Mouse (Mus musculus): Measurements from ENCODE around the gene Vmn2r89. TPM values are rescaled to one million over a fixed set of nuclear protein-coding genes. Genes with fewer than 3 reads are reported as not detected.

The Vmn2r89 gene
- polyA plus RNA-seq, 1 experiment from 2014 or later, result not detected

DNA sequence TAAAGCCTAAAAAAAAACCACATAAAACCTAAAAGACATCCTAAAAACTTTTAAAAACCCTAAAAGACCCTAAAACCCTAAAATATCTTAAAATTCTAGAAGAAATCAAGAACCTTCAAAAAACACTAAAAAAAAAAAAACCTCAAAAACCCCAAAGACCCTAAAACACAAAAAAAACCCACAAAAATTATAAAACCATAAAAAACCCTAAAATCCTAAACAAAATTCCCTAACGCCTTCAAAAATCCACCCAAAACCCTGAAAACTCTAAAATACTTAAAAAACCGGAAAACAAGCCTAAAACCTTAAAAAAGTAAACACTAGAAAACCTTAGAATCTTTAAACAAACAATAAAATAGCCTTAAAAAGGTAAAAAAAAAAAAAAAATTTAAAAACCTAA, 46.3 kb downstream of the Vmn2r89 start:
- Histone ChIP-seq H3K79me2 (ENCODE audit: inconsistent target) (no peaks in the 10 kb centered on the region), H3K4me3 (ENCODE audit: inconsistent target) (no peak overlapping the region), H3K27ac (no peak overlapping the region), H3K36me3 (ENCODE audit: inconsistent target) (no peaks in the 10 kb centered on the region)
- WGBS (ENCODE audit: missing documents), result 67% methylated on average over 2 of the region's 2 CpGs

DNA sequence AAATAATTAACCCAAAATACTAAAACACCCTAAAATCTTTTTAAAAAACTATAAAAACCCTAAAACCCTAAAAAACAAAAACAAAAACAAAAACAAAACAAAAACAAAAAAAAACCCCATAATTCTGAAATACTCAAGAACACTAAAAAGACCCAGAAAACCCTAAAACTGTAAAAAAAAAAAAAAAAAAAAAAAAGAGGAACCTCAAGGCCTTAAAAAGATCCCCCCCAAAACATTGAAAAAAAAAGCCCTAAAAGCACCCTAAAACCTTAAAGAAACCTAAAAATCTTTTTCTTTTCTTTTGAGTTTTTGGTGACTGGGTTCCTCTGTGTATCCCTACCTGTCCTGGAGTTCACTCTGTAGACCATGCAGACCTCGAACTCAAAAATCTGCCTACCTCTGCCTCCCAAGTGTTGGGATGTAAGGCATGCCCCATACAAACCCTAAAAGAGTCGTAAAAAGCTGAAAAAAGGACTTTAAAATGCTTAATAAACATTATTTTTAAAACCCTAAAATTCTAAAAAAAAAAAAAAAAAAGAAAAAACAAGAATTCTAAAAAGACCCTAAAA, 48.1 kb downstream of the Vmn2r89 start:
- no peaks in the 10 kb centered on the region for H3K36me3 ChIP-seq (ENCODE audit: inconsistent target)
- no peak overlapping the region for H3K4me3 ChIP-seq (ENCODE audit: inconsistent target)
- H3K79me2 ChIP-seq (ENCODE audit: inconsistent target), result no peaks in the 10 kb centered on the region
- no peak overlapping the region for H3K27ac ChIP-seq
- 71% methylated on average over 2 of the region's 2 CpGs for WGBS (ENCODE audit: missing documents)

DNA sequence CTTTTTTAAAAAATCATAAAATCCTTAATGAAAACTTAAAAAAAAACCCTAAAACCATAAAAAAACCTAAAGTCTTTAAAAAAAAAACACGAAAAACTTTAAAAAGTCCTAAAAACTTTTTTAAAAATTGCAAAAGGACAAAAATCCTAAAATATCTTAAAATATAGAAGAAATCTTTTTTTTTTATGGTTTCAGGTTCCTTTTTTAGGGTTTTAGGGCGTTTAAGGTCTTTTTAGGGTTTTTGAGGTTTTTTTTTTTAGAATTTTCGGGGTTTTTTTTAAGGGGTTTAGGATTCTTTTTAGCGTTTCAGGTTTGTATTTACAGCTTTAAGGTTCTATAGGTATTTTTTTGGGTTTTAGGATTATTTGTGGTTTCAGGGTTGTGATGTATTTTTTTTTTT, 48.8 kb downstream of the Vmn2r89 start:
- WGBS (ENCODE audit: missing documents), result 27% methylated on average over 4 of the region's 4 CpGs
- H3K4me3 ChIP-seq (ENCODE audit: inconsistent target), result no peak overlapping the region
- no peaks in the 10 kb centered on the region for H3K36me3 ChIP-seq (ENCODE audit: inconsistent target)
- H3K27ac ChIP-seq, result no peak overlapping the region
- H3K79me2 ChIP-seq (ENCODE audit: inconsistent target), result no peaks in the 10 kb centered on the region

DNA sequence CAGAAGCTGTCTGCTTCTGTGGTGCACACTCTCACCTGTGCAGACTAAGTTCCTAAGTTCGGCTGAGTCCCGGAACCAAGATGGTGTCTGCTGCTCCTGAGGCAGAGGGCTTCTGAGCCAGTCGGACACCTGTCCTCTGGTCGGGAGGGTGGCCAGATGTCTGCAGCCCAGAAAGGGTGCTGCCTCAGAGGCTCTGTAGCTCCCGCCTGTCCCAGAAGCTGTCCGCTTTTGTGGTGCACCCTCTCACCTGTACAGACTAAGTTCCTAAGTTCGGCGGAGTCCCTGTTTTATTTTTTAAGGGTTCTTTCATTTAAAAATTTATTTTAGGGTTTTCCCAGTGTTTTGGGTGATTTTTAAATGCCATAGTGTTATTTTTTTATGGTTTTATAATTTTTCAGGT, 55.8 kb downstream of the Vmn2r89 start:
- Histone ChIP-seq H3K36me3 (ENCODE audit: inconsistent target) (no peaks in the 10 kb centered on the region), H3K4me3 (ENCODE audit: inconsistent target) (no peak overlapping the region), H3K79me2 (ENCODE audit: inconsistent target) (no peaks in the 10 kb centered on the region), H3K27ac (no peak overlapping the region)
- 97% methylated on average over 8 of the region's 8 CpGs for WGBS (ENCODE audit: missing documents)

Other genes with a start within 250 kb of the Vmn2r89 start
- gene Ear14, start 248.5 kb upstream of the Vmn2r89 start, polyA plus RNA-seq (2018), result not detected in 3 replicates
- not detected in 3 replicates for gene Rnase2a, start 195.7 kb upstream of the Vmn2r89 start, polyA plus RNA-seq (2018)
- not detected in 3 replicates for gene Gm7247, start 90.1 kb upstream of the Vmn2r89 start, polyA plus RNA-seq (2018)
- gene Vmn2r88, start 41.0 kb upstream of the Vmn2r89 start, polyA plus RNA-seq (2018), result not detected in 3 replicates
- not detected in 3 replicates for gene Gm5622, start 100.9 kb downstream of the Vmn2r89 start, polyA plus RNA-seq (2018)
- not detected in 3 replicates for gene Gm17175, start 122.2 kb downstream of the Vmn2r89 start, polyA plus RNA-seq (2018)
- gene Gm17174, start 140.3 kb downstream of the Vmn2r89 start, polyA plus RNA-seq (2018), result not detected in 3 replicates
- not detected in 3 replicates for gene Gm17078, start 159.5 kb downstream of the Vmn2r89 start, polyA plus RNA-seq (2018)
- gene Gm4181, start 183.8 kb downstream of the Vmn2r89 start, polyA plus RNA-seq (2018), result not detected in 3 replicates
- not detected in 3 replicates for gene Gm17079, start 243.6 kb downstream of the Vmn2r89 start, polyA plus RNA-seq (2018)